Mouse (Mus musculus): ENCODE measurements around the gene Supt5.

GRCm38 (mm10) chr7:28353267-28353666 lies 14.7 kb upstream of the Supt5 start:
- no peak for TF ChIP-seq POLR2A (IDR thresholded peaks at IDR 0.05; ENCODE audit: control insufficient read depth, extremely low read depth, insufficient read depth, low read length, poor library complexity)
- TF ChIP-seq CTCF (IDR thresholded peaks at IDR 0.05; ENCODE audit: borderline replicate concordance, control insufficient read depth, extremely low read depth, insufficient read depth, low read length, poor library complexity), result no peak

Data from thymus, adult 2 months (tissue).